In the genomic region with DNA sequence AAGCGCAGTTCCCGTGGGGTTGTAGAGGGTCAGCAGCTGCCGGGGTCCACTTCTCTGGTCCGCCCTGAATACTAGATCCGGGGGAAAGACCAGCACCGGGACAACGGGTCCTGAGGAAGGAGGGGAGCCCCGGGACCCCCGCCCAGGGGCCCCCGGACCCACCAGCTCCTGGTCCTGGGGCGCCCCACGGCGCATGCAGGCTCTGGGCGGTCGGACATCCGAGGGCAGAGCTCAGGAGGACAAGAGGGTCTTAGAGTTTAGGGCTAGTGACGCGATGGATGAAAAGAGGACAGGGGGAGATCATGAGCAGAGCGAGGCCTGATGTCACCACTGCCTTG, we compare ENCODE assay signal across 8 mouse cellular contexts. TPM values are rescaled to one million over a fixed set of nuclear protein-coding genes. Genes with fewer than 3 reads are reported as not detected.
DNase-seq lines count a peak whose midpoint lies in the region; ATAC-seq and TF ChIP-seq lines count a peak whose summit lies in the region.

No protein-coding gene starts in this region.

- ATAC-seq in lung, embryonic 14.5 days (ENCODE audit: insufficient read depth): peak; percentile 69
- ATAC-seq in limb, embryonic 12.5 days (ENCODE audit: insufficient number of reproducible peaks, insufficient read depth, low FRiP score, low TSS enrichment, low read depth): peak; percentile 61
- ATAC-seq in neural tube, embryonic 15.5 days (ENCODE audit: low FRiP score): no peak

- H3K27me3 ChIP-seq in lung, embryonic 14.5 days (ENCODE audit: insufficient read depth, low read length): no peaks in the 10 kb centered on the region
- no peaks in the 10 kb centered on the region for H3K27me3 ChIP-seq in limb, embryonic 12.5 days
- H3K27me3 ChIP-seq in neural tube, embryonic 15.5 days (replicated peaks): no peaks in the 10 kb centered on the region

- peaks cover 5% of the 10 kb centered on the region; the same call in 1 of the 2 replicates for H3K4me1 ChIP-seq in lung, embryonic 14.5 days (ENCODE audit: insufficient read depth)
- H3K4me1 ChIP-seq in embryonic fibroblast, embryonic 13.5 days (ENCODE audit: control insufficient read depth, insufficient read depth, low read length): peaks cover 8% of the 10 kb centered on the region; the same call in 1 of the 2 replicates
- H3K4me1 ChIP-seq in limb, embryonic 12.5 days (replicated peaks): peaks cover 36% of the 10 kb centered on the region
- H3K4me1 ChIP-seq in neural tube, embryonic 15.5 days: peaks cover 30% of the 10 kb centered on the region

- TF ChIP-seq CTCF in lung, embryonic 14.5 days (IDR thresholded peaks at IDR 0.05; ENCODE audit: low read depth): no peak
- TF ChIP-seq CTCF in embryonic fibroblast, embryonic 13.5 days (IDR thresholded peaks at IDR 0.05; ENCODE audit: borderline replicate concordance, insufficient read depth, low read length): no peak

- H3K36me3 ChIP-seq in lung, embryonic 14.5 days (ENCODE audit: insufficient read depth): peaks cover 18% of the 10 kb centered on the region
- H3K36me3 ChIP-seq in limb, embryonic 12.5 days: peaks cover 35% of the 10 kb centered on the region
- H3K36me3 ChIP-seq in neural tube, embryonic 15.5 days: peaks cover 12% of the 10 kb centered on the region

- no peak overlapping the region for H3K27ac ChIP-seq in lung, embryonic 14.5 days (ENCODE audit: low read depth)
- H3K27ac ChIP-seq in embryonic fibroblast, embryonic 13.5 days (ENCODE audit: insufficient read depth, low read length): no peak overlapping the region
- H3K27ac ChIP-seq in limb, embryonic 12.5 days: peak overlapping the region; percentile 17
- peak overlapping the region; percentile 92 for H3K27ac ChIP-seq in neural tube, embryonic 15.5 days (replicated peaks)

- peak overlapping the region; percentile 82 for H3K4me2 ChIP-seq in lung, embryonic 14.5 days
- peak overlapping the region; percentile 94 for H3K4me2 ChIP-seq in limb, embryonic 12.5 days
- peak overlapping the region; percentile 90 for H3K4me2 ChIP-seq in neural tube, embryonic 15.5 days

- H3K9ac ChIP-seq in lung, embryonic 14.5 days: peak overlapping the region; percentile 66
- H3K9ac ChIP-seq in limb, embryonic 12.5 days (replicated peaks): peak overlapping the region; percentile 83
- peak overlapping the region; percentile 87 for H3K9ac ChIP-seq in neural tube, embryonic 15.5 days (replicated peaks)

- H3K4me3 ChIP-seq in lung, embryonic 14.5 days (ENCODE audit: low read depth, low read length): peak overlapping the region; percentile 66
- H3K4me3 ChIP-seq in embryonic fibroblast, embryonic 13.5 days (ENCODE audit: insufficient read depth, low read length): peak overlapping the region; percentile 68
- peak overlapping the region; percentile 72 for H3K4me3 ChIP-seq in limb, embryonic 12.5 days (replicated peaks)
- H3K4me3 ChIP-seq in neural tube, embryonic 15.5 days (replicated peaks): peak overlapping the region; percentile 85

- DNase-seq in lung, embryonic 14.5 days: no peak
- DNase-seq in lung, postnatal 25 days (ENCODE audit: low spot score): no peak
- no peak for DNase-seq in adrenal gland, postnatal 36 days
- DNase-seq in kidney, adult 18-20 months: no peak
- DNase-seq in cerebellum, adult 9-10 months: no peak

- 1% methylated on average over 19 of the region's 19 CpGs for WGBS in lung, embryonic 14.5 days
- 2% methylated on average over 19 of the region's 19 CpGs for WGBS in limb, embryonic 12.5 days
- WGBS in neural tube, embryonic 15.5 days: 2% methylated on average over 19 of the region's 19 CpGs

- no peak for TF ChIP-seq POLR2A in embryonic fibroblast, embryonic 13.5 days (IDR thresholded peaks at IDR 0.05; ENCODE audit: low read depth, low read length)

- no peaks in the 10 kb centered on the region for H3K9me3 ChIP-seq in lung, embryonic 14.5 days (ENCODE audit: low read depth, low read length)
- H3K9me3 ChIP-seq in limb, embryonic 12.5 days: no peaks in the 10 kb centered on the region
- H3K9me3 ChIP-seq in neural tube, embryonic 15.5 days (replicated peaks): no peaks in the 10 kb centered on the region

RNA-seq across cellular contexts. Expression of a gene that starts 0.6 kb away (rescaled TPM):
- polyA plus RNA-seq in lung, embryonic 14.5 days (2014; fragmentation: Nextera tagmentation; extraction: Ambion mirVana): 33.9 and 37.8 TPM in 2 replicates
- 35.4 and 41.3 TPM in 2 replicates for polyA plus RNA-seq in embryonic fibroblast, embryonic 13.5 days (2011; ENCODE audit: insufficient read length, low read depth, missing spikeins)
- polyA plus RNA-seq in limb, embryonic 12.5 days (2016; fragmentation: Nextera tagmentation; extraction: Ambion mirVana): 21.1 and 28.5 TPM in 2 replicates
- 64.6 and 66.9 TPM in 2 replicates for polyA plus RNA-seq in neural tube, embryonic 15.5 days (2015; fragmentation: Nextera tagmentation; extraction: Ambion mirVana)
- 10 to 100 TPM; 45.6 to 47.8 TPM for total RNA-seq in adrenal gland, postnatal 36 days (2021)

RNA-seq across cellular contexts. Expression of a gene that starts 13.3 kb away (rescaled TPM):
- 130 and 148 TPM in 2 replicates for polyA plus RNA-seq in lung, embryonic 14.5 days (2014; fragmentation: Nextera tagmentation; extraction: Ambion mirVana)
- polyA plus RNA-seq in embryonic fibroblast, embryonic 13.5 days (2011; ENCODE audit: insufficient read length, low read depth, missing spikeins): 732 and 740 TPM in 2 replicates
- 128 and 135 TPM in 2 replicates for polyA plus RNA-seq in limb, embryonic 12.5 days (2016; fragmentation: Nextera tagmentation; extraction: Ambion mirVana)
- 48.4 and 54.1 TPM in 2 replicates for polyA plus RNA-seq in neural tube, embryonic 15.5 days (2015; fragmentation: Nextera tagmentation; extraction: Ambion mirVana)
- total RNA-seq in adrenal gland, postnatal 36 days (2021): 100 to 1,000 TPM; 874 to 904 TPM

RNA-seq across cellular contexts. Expression of a gene that starts 28.6 kb away (rescaled TPM):
- polyA plus RNA-seq in lung, embryonic 14.5 days (2014; fragmentation: Nextera tagmentation; extraction: Ambion mirVana): 0.19 TPM in 1 of 2 replicates, not detected in the other
- 0.60 and 0.67 TPM in 2 replicates for polyA plus RNA-seq in embryonic fibroblast, embryonic 13.5 days (2011; ENCODE audit: insufficient read length, low read depth, missing spikeins)
- 0.20 and 0.31 TPM in 2 replicates for polyA plus RNA-seq in limb, embryonic 12.5 days (2016; fragmentation: Nextera tagmentation; extraction: Ambion mirVana)
- 0.09 and 0.17 TPM in 2 replicates for polyA plus RNA-seq in neural tube, embryonic 15.5 days (2015; fragmentation: Nextera tagmentation; extraction: Ambion mirVana)
- 1 to 10 TPM in 1 of 2 experiments, under 1 TPM in 1; 0.93 to 1.7 TPM for total RNA-seq in adrenal gland, postnatal 36 days (2021)

RNA-seq across cellular contexts. Expression of a gene that starts 28.7 kb away (rescaled TPM):
- polyA plus RNA-seq in lung, embryonic 14.5 days (2014; fragmentation: Nextera tagmentation; extraction: Ambion mirVana): 32.1 and 40.5 TPM in 2 replicates
- polyA plus RNA-seq in embryonic fibroblast, embryonic 13.5 days (2011; ENCODE audit: insufficient read length, low read depth, missing spikeins): 17.5 and 29.1 TPM in 2 replicates
- polyA plus RNA-seq in limb, embryonic 12.5 days (2016; fragmentation: Nextera tagmentation; extraction: Ambion mirVana): 36.0 and 37.6 TPM in 2 replicates
- polyA plus RNA-seq in neural tube, embryonic 15.5 days (2015; fragmentation: Nextera tagmentation; extraction: Ambion mirVana): 16.0 and 27.4 TPM in 2 replicates
- 10 to 100 TPM; 23.5 to 36.1 TPM for total RNA-seq in adrenal gland, postnatal 36 days (2021)

RNA-seq across cellular contexts. Expression of a gene that starts 28.7 kb away (rescaled TPM):
- 9.2 and 11.7 TPM in 2 replicates for polyA plus RNA-seq in lung, embryonic 14.5 days (2014; fragmentation: Nextera tagmentation; extraction: Ambion mirVana)
- polyA plus RNA-seq in embryonic fibroblast, embryonic 13.5 days (2011; ENCODE audit: insufficient read length, low read depth, missing spikeins): 3.0 and 3.5 TPM in 2 replicates
- 8.4 and 9.7 TPM in 2 replicates for polyA plus RNA-seq in limb, embryonic 12.5 days (2016; fragmentation: Nextera tagmentation; extraction: Ambion mirVana)
- polyA plus RNA-seq in neural tube, embryonic 15.5 days (2015; fragmentation: Nextera tagmentation; extraction: Ambion mirVana): 7.9 and 9.0 TPM in 2 replicates
- total RNA-seq in adrenal gland, postnatal 36 days (2021): 1 to 10 TPM; 7.9 to 9.6 TPM

Comparison
In these comparisons a context has a peak if more than half of its experiments do, and no peak if none do; other contexts are left out.
1. H3K27ac ChIP-seq: peak in limb, embryonic 12.5 days (single experiment) and neural tube, embryonic 15.5 days (single experiment); none in lung, embryonic 14.5 days (single experiment) and embryonic fibroblast, embryonic 13.5 days (single experiment).
2. Peak in every context shown above with its lines, with median percentiles within 50 percentile points of each other: H3K4me2 ChIP-seq, H3K4me3 ChIP-seq and H3K9ac ChIP-seq.